Mouse (Mus musculus) G1E (cell line): Measurements from ENCODE around the gene Gstm2.

Source experiments
- CTCF ChIP-seq: IDR thresholded peaks from 2 replicates; pipeline ENCODE4 v1.5.1; 2012; ENCODE audit warnings: low read depth, low read length, inconsistent platforms, mixed read lengths
- GATA1 ChIP-seq: IDR thresholded peaks from 2 replicates; pipeline ENCODE4 v1.6.1; 2012; ENCODE audit warnings: borderline replicate concordance, low read length, inconsistent platforms, mixed read lengths
- POLR2AphosphoS5 ChIP-seq: IDR thresholded peaks from 2 replicates; pipeline ENCODE4 v1.6.1; 2012; ENCODE audit warnings: low read depth, low read length, inconsistent platforms; ENCODE audit not compliant: insufficient replicate concordance
- TAL1 ChIP-seq: conservative IDR thresholded peaks from 2 replicates; pipeline ENCODE4 v1.6.1; 2012; ENCODE audit warnings: low read depth, low read length, inconsistent platforms, mixed read lengths

- TF ChIP-seq CTCF (no peak), TAL1 (no peak), POLR2AphosphoS5 (no peak), GATA1 (no peak)
These were observed 1.8 kb downstream of the Gstm2 start for GRCm38 (mm10) chr3:107984471-107984870.
